Mouse (Mus musculus): ENCODE results near the gene Trak1.
A peak's percentile ranks its signal among the peaks of the same experiment; 100 is the strongest.

The Trak1 gene

DNA sequence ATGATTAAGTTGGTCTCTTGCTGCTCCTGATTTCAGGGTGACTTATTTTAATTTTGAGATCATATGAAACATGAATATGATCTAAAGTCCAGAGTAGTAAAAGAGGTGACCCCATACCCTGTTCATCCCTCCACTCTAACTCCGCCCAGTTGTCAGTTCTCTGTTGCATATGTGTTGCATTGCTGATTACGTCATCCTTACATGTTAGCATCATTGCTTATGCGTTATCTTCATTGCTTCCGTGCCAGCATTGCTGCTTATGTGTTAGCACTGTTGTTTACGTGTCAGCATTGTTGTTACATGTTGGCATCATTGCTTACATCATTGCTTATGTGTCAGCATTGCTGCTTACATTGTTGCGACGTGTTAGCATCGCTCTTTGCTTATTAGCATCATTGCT lies 51.8 kb downstream of the Trak1 start:
- no peak for DNase-seq

- no peak for DNase-seq
Measured at GRCm38 (mm10) chr9:121350601-121351000, 53.3 kb downstream of the Trak1 start.

GRCm38 (mm10) chr9:121351388-121352078 lies 54.2 kb downstream of the Trak1 start:
- no peak for DNase-seq

- peak; percentile 61 to 81 for DNase-seq
Measured at GRCm38 (mm10) chr9:121352131-121352606, 54.9 kb downstream of the Trak1 start.

DNA sequence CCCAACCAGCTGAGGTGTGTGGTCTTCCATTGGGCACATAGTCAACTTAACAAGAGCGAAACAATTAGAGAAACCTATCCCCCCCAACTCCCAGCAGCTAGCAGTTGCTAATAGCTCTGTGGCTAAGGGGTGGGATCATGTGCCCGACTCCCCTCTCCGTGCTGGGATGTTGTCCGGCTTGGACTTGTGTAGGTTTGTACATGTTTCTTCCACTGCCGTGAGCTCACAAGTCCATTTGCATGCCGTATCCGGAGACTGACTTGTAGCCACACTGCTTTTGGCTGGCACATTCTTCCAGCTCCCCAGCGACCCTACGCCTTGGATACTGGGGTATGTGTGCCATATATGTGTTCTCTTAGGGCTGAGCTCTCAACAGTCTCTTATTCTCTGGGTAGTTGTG lies 55.4 kb downstream of the Trak1 start:
- no peak for DNase-seq

DNA sequence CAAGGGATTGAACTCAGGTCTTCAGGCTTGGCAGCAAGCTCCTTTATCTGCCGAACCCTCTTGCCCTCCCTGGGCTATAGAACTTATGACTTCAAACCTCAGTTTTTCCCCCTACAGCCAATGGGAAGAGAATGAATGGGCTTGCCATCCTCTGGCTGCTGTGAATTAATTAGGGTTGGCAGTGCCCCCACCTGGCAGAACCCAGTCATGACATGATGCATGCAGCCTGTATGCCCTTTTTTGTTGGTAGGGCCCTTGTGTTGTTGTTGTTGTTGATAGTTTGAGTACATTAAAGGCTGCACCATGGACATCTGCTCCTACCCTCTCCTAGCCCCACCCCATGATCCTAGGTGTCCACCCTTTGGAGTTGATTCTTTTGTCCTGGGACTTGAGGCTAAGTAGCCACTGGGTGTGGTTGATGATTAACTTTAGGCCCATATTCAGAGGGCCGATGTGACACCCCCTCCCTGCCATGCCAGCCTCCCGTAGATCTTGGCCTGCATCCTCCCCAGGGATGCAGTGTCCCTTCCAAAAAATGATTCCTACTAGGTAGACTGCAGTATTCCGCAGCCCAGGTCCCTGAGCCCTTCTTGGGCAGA lies 57.6 kb downstream of the Trak1 start:
- DNase-seq, result peak; percentile 59 to 60

DNA sequence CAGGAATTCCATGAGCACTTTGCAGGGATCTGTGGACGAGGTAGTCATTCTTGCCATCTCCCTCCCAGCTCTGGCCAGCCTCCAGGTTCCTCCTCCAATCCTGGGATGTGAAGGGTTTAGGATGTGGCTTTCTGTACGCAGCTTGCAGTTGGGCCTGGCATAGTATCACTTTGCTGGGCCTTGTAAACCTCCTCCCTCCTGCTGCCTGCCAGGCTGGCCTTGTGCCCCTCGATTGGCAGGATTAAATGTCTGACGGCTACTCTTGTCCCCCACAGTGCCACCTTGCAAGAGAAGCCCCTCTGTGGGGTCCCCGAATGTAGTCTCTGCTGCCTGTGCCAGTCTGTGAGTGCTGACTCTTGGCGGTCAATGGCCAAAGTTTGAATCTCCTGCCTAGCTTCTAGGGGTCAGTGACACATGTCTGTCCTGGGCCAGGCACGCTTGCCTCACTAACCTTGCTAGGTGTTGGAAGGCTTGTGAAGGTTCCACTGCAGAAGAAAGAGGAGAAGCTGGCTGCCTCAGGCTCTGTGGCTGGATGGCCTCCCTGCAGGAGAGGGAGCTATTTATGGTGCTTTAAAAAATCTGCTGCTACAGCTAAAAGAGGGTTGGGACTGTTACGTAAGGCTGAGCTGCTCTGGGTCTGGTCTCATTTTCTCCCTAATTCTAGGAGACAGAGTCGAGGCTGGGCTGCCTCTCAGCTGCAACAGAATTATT lies 58.3 kb downstream of the Trak1 start:
- DNase-seq, result peak; percentile 75 to 79

- no peak for DNase-seq
Measured at GRCm38 (mm10) chr9:121357102-121357501, 59.8 kb downstream of the Trak1 start.

GRCm38 (mm10) chr9:121357582-121358275 lies 60.4 kb downstream of the Trak1 start:
- DNase-seq, result no peak

- no peak for DNase-seq
Measured at GRCm38 (mm10) chr9:121358418-121358817, 61.1 kb downstream of the Trak1 start.

GRCm38 (mm10) chr9:121359266-121359972 lies 62.1 kb downstream of the Trak1 start:
- no peak for DNase-seq

DNA sequence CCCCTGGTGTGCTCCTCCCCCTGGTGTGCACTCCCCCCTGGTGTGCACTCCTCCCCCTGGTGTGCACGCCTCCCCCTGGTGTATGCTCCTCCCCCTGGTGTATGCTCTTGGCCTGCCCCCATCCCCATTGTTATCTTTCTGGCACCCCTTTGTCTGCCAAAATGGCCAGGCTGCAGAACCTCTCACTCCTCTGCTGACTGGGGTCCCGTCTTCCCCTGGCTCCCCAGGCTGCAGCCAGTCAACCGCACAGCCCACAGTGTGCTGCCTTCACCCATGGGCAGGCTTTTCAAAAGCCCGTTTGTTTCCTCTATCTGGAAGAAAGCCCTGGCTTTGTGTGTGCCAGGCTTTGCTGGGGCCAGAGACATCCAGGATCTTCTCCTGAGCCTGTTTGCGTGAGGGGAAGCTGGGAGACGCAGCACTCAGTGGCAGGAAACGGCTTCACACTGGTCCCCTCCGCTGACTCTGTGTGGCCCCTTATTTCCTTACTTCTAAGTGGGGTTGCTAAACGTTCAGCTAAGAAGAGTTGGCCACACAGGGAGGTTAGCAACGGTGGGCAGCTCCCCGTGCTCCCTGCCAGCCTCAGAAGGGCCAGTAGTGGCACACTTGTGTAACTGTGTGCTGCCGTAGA lies 63.1 kb downstream of the Trak1 start:
- DNase-seq, result peak; percentile 78 to 82

DNA sequence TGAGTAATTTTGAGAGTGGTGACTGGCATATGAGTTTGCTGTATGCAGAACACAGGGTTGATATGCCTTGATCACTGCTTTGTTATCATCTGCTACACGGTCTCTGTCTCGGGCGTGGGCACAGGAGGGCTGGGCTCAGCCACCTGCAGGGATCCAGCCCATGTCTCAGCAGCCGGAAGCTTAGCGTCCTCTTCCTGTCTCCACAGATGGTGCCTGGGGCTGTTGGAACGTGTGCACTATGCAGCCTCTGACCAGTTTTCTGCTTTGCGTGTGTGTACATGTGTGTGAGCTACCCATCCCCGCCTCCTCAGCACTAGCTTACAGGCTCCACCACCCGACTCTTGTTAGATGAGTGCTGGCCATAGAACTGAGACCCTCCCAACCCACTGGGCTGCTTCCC lies 63.7 kb downstream of the Trak1 start:
- DNase-seq, result peak; percentile 62 to 71

- DNase-seq, result no peak
Measured at GRCm38 (mm10) chr9:121363932-121364331, 66.6 kb downstream of the Trak1 start.

DNA sequence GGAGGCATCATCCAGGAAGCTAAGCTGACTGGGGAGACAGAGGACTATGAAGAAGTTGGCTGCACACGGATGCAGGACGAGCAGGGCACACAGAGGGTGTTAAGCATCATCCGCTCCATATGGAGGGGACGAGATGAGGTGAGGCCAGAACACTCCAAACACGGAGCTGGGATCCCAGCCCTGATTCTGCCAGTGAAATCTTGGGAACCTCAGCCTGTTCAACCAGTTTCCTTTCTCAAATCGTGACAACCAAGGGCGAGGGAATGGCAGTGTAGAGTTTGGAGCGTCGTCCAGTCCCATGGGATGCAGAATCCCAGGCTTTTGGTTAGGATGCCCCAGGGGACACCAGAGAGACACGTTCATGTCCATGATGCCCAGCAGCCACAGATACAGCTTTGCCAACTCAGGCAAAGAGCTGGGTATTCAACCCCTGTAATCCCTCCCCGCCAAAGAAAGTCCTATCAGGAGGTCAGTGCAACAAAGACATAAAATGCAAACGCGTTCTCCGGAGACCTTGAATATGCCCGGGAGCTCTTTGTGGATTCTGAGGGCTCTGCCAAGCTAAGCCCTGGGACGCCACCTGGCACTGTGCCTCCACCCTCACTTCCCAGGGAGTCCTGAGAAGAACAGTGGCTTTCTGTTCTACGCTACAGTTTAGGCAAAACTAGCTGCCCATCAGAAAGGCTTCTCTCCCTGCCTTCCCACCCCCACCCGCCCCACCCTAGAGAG lies 69.0 kb downstream of the Trak1 start:
- DNase-seq, result peak; percentile 62 to 68

DNA sequence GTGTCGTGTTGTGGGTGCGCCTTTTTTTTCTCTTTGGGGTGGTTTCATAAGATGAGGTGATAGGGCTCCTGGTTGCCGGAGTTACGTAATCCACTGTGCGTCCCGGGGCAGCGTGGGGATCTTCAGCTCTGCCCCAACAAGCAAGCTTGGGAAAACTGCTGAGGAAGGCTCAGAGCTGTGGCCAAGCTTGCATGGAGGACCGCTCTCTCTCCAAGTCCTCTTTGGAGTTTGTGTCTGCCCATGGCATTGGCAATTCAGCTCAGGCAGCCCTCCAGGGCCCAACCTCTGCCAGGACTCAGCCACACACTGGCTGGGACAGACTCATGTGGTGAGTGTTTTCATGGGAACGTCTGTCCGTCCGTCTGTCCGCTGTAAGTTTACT lies 69.6 kb downstream of the Trak1 start:
- peak; percentile 63 to 70 for DNase-seq

DNA sequence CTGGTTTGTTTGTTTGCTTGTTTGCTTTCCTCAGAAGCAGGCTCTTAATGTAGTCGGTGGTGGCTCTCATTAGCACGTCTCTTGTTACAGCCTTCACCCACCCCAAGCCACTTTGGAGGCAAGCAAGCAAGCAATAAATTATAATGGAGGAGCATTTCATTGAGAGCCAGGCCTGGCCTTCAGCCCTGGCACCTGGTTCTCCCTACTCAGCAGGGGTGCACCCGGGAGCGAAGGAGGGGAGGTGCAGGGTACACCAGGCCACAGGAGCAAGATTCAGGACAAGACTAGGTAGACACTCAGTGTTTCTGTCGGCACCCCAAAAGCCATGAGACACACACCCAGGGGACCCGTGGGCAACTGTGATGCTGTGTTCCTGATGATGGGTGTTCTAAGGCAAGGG lies 72.3 kb downstream of the Trak1 start:
- DNase-seq, result peak in 1 of 2 experiments; percentile 64

DNA sequence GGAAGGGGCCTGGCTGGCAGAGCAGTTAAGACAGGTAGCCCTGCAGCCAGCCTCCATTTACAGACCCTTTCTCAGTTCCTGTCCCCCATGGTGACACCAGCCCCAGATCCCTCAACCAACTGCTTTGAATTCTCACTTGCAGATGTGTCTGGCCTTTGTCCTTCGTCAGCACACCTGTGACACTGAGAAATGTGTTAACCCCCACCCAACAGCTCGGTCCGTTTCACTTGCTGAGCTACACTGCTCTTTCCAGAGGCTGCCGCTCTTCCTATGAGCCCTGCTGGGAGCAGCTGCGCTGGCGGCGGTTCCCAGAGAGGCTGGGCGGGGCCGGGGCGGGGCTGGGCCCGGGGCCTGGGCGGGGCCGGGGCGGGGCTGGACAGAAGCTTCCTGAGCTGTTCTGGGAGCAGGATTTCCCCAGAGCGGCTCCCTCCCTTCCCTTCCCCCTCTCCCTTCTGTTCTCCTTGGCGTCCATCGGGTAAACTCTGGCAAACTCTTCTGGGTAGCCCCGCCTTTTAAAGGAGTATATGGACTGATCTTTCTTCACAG lies 74.1 kb downstream of the Trak1 start:
- DNase-seq, result peak; percentile 83 to 85

- DNase-seq, result peak; percentile 54 to 63
Measured at GRCm38 (mm10) chr9:121371946-121372646, 74.8 kb downstream of the Trak1 start.

GRCm38 (mm10) chr9:121373107-121373506 lies 75.8 kb downstream of the Trak1 start:
- no peak for DNase-seq
